Mouse (Mus musculus): ENCODE results near the gene Opn5.

The Opn5 gene

GRCm38 (mm10) chr17:42611295-42611694 lies at the start of gene Opn5:
Opn5 (minus strand) TSS chr17:42611395.
- DNase-seq (ENCODE audit: low spot score in 2 of 2) = no peak

GRCm38 (mm10) chr17:42658634-42659422 lies 47.6 kb upstream of the Opn5 start:
- peak in 1 of 2 experiments; percentile 22 for DNase-seq (ENCODE audit: low spot score in 2 of 2)

GRCm38 (mm10) chr17:42643416-42643815 lies 32.2 kb upstream of the Opn5 start:
- no peak for DNase-seq (ENCODE audit: low spot score in 2 of 2)

- no peak for DNase-seq (ENCODE audit: low spot score in 2 of 2)
These were observed 19.0 kb upstream of the Opn5 start for GRCm38 (mm10) chr17:42630206-42630605.

- DNase-seq (ENCODE audit: low spot score in 2 of 2) = peak in 1 of 2 experiments; percentile 47
These were observed 2.0 kb upstream of the Opn5 start for GRCm38 (mm10) chr17:42613043-42613737.

- no peak for DNase-seq (ENCODE audit: low spot score in 2 of 2)
These were observed 2.9 kb downstream of the Opn5 start for GRCm38 (mm10) chr17:42608270-42608669.

GRCm38 (mm10) chr17:42602829-42603784 lies 8.1 kb downstream of the Opn5 start:
- peak; percentile 84 to 91 for DNase-seq (ENCODE audit: low spot score in 2 of 2)

- no peak for DNase-seq (ENCODE audit: low spot score in 2 of 2)
These were observed 24.7 kb downstream of the Opn5 start for GRCm38 (mm10) chr17:42586486-42586885.

GRCm38 (mm10) chr17:42583029-42583331 lies 28.2 kb downstream of the Opn5 start:
- no peak for DNase-seq (ENCODE audit: low spot score in 2 of 2)

- no peak for DNase-seq (ENCODE audit: low spot score in 2 of 2)
These were observed 28.7 kb downstream of the Opn5 start for GRCm38 (mm10) chr17:42582281-42583028.

- DNase-seq (ENCODE audit: low spot score in 2 of 2) = no peak
These were observed 30.6 kb downstream of the Opn5 start for GRCm38 (mm10) chr17:42580623-42581022.

GRCm38 (mm10) chr17:42580196-42580595 lies 31.0 kb downstream of the Opn5 start:
- no peak for DNase-seq (ENCODE audit: low spot score in 2 of 2)

GRCm38 (mm10) chr17:42576671-42577168 lies 34.5 kb downstream of the Opn5 start:
- DNase-seq (ENCODE audit: low spot score in 2 of 2) = no peak

GRCm38 (mm10) chr17:42573786-42574185 lies 37.4 kb downstream of the Opn5 start:
- DNase-seq (ENCODE audit: low spot score in 2 of 2) = no peak

GRCm38 (mm10) chr17:42549578-42549977 lies 61.6 kb downstream of the Opn5 start:
- DNase-seq (ENCODE audit: low spot score in 2 of 2) = no peak

GRCm38 (mm10) chr17:42530147-42530546 lies 81.0 kb downstream of the Opn5 start:
- no peak for DNase-seq (ENCODE audit: low spot score in 2 of 2)

GRCm38 (mm10) chr17:42509356-42510262 lies 101.6 kb downstream of the Opn5 start:
- no peak for DNase-seq (ENCODE audit: low spot score in 2 of 2)

Data from cerebellum, postnatal 4 days (tissue).